Mouse (Mus musculus): ENCODE data around the gene Slc25a5.

Gene Slc25a5

GRCm38 (mm10) chrX:36833397-36834084 is 38.1 kb downstream of the Slc25a5 start:
- peak; percentile 69 for DNase-seq (ENCODE audit: low read depth, low spot score)

- no peak for DNase-seq (ENCODE audit: low read depth, low spot score)
Observed at GRCm38 (mm10) chrX:36837069-36837676, 41.7 kb downstream of the Slc25a5 start.

DNA sequence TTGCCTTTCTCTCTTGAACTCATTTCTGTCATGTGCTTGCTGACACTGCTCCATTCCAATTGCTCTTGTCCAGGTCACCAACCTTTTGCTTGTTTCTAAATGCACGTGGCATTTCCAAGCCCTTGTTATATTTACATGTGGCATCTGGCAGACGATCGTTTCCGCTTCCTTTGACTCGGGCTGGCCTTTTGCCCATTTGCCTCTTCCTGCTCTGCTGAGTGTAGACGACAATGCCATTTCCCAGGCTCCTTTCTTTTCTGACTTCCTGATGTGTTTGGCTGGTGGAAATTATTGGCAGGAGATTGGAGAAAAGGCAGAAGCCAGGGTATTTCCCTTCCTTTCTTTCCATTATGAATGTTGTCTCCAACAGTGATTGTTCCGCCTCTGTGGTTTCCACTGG is 43.9 kb downstream of the Slc25a5 start:
- peak; percentile 12 for DNase-seq (ENCODE audit: low read depth, low spot score)

DNA sequence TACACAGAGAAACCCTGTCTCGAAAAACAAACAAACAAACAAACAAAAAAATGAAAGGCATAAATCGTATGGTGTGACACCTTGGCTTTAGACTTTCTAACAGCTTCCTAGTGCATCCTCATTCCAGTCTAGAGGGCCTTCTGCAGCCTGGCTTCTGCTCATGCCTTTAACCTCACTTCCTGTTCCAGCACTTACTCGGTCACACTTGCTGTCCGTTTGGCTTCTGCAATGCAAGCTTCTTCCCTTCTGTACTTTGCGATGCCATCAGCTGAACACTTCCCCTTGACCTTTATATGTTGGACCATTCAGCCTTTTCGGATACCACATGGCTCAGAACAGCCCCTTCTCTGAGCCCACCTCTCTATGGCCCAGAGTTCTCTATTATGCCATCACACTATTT is 46.2 kb downstream of the Slc25a5 start:
- DNase-seq (ENCODE audit: low read depth, low spot score): no peak

DNA sequence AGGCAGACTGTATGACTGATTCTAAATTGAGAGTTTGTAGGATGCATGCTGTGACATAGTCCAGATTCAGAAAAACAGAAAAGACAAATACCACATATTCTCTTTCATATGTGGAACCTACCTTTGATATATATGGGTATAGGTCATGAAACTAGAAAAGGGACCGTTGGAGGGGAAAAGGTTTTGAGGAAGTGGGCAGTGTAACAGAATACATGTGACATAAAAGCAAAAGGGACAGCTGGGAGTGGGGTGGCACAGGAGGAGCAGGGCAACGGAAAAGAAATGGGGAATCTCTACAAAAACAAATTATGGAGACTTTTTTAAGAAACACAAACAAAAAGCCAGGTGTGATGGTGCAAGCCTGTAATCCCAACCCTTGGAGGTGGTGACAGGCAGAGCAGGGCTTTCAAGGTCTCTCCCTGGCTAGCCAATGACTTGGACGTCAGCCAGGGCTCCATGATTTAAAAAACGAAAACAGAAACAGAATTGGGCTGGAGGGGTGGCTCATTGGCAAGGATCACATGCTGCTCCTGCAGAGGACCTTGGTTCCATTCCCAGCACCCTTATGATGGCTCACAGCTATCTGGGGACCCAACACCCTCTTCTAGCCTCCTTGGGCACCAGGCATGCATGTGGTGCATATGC is 48.0 kb downstream of the Slc25a5 start:
- no peak for DNase-seq (ENCODE audit: low read depth, low spot score)

DNA sequence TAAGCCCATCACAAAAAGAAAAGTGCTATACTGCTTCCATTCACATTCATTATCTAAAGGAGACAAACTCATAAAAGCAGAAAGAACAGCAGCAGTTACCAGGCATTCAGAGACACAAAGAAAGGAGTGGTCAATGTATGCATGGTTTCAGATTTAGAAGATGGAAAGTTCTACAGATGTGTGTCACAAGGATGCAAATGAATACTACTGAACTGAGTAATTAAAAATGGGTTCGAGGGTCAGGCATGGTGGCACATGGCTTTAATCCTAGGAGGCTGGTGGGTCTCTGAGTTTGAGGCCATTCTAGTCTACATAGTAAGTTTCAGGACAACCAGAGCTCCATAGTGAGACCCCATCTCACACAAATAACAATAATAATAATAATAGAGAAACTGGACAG is 51.7 kb downstream of the Slc25a5 start:
- no peak for DNase-seq (ENCODE audit: low read depth, low spot score)

All from brain, adult 2 months (tissue).